Mouse (Mus musculus): ENCODE measurements around the gene Mical3. TPM values are rescaled to one million over a fixed set of nuclear protein-coding genes. Genes with fewer than 3 reads are reported as not detected.

The Mical3 gene
- polyA plus RNA-seq (2015; fragmentation: Nextera tagmentation; extraction: Ambion mirVana) = 11.8 and 11.9 TPM in 2 replicates

DNA sequence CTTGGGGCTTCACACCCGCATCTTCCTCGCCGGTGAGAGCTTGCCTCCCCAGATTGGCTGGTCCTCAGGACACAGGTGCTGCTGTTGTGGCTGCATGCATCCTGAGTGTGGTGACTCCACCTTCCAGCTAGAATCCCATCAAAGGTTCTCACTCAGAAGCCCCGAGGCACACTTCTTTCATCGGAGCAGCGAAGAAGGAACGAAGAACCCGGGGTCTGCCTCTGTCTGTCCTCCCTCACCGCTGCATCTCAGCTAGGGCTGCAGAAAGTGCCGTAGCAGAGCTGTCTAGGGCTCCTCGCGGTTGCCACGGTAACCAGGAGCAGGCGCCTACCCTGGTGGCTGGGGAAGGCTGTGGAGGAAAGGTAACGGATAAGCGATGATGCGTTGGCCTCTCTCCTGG, at the start of gene Mical3:
Gene Mical3 (minus strand): TSS at position 227 of the 400 bp plus-strand sequence.

DNA sequence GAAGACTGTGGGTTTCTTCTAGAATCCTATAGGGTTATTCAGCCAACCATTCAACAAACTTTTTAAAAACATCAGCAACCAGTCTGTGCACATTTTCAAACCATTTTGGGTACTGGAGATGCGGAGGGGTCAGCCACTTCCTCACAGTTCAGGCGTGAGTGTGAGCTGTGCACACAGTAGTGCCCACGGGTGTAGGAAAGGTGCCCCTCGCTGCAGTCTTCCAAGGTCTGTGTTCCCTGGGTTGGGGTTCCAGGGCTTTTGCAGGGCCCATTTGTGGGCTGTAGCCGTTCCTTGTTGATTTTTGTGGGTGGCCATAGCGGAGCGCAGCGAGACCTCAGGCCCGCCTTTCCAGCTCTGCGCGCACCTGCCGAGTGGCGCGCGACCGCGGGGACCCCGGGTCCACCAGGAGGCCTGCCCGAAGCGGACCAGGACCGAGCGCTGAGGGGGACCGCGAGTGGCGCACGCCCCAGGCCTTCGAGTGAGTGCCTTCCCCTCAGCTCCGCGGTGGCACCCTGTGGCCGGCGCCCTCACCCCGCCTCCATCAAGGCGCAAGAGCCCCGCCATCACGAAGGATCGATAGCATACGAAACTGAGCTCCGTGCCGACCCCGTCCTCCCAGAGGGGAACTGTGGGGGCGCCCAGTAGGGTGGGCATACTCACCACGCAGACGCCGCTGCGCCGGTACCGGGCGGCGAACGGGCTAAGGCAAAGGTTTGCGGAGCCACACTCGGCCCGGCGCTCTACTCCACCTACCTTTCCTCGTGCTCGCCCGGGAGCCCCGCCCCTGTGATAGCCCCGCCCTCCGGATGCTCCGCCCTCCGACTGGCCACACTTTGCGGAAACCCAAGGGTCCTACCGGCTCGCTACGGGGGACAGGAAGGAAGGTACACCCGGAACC, 214.5 kb downstream of the Mical3 start, which contains the start of gene Bid:
Gene Bid (minus strand): TSS at position 780 of the 898 bp plus-strand sequence.

Other genes starting within 250 kb of the Mical3 start
- gene Bid, start 214.1 kb downstream of the Mical3 start, polyA plus RNA-seq (2015; fragmentation: Nextera tagmentation; extraction: Ambion mirVana) = 35.3 and 37.1 TPM in 2 replicates
- gene Pex26, start 52.7 kb upstream of the Mical3 start, polyA plus RNA-seq (2015; fragmentation: Nextera tagmentation; extraction: Ambion mirVana) = 2.5 and 2.6 TPM in 2 replicates
- gene Tuba8, start 79.7 kb upstream of the Mical3 start, polyA plus RNA-seq (2015; fragmentation: Nextera tagmentation; extraction: Ambion mirVana) = 4.6 and 6.0 TPM in 2 replicates
- gene Usp18, start 114.9 kb upstream of the Mical3 start, polyA plus RNA-seq (2015; fragmentation: Nextera tagmentation; extraction: Ambion mirVana) = 12.1 and 16.2 TPM in 2 replicates
- gene Slc6a13, start 169.2 kb upstream of the Mical3 start, polyA plus RNA-seq (2015; fragmentation: Nextera tagmentation; extraction: Ambion mirVana) = 3.7 and 3.9 TPM in 2 replicates
- 0.37 and 0.58 TPM in 2 replicates for gene Slc6a12, start 212.1 kb upstream of the Mical3 start, polyA plus RNA-seq (2015; fragmentation: Nextera tagmentation; extraction: Ambion mirVana)

All from spleen, postnatal 0 days (tissue).